Mouse (Mus musculus) neural tube, embryonic 13.5 days (tissue): ENCODE data around the gene Tab2. TPM values are rescaled to one million over a fixed set of nuclear protein-coding genes. Genes with fewer than 3 reads are reported as not detected.

Source experiments
- ATAC-seq: fragments of 200-750 bp; cut with Nextera tagmentation; 2 replicates; pipeline ENCODE4 v1.8.0; 2017; ENCODE audit warnings: low read depth, mild to moderate bottlenecking, moderate TSS enrichment, moderate library complexity
- H3K27ac ChIP-seq: fragments of 300-500 bp; sonication (generic); replicated peaks from 2 replicates; pipeline ENCODE4 v1.5.1; 2015; ENCODE audit warnings: moderate library complexity, mild to moderate bottlenecking, inconsistent platforms
- H3K27me3 ChIP-seq: fragments of 300-500 bp; sonication (generic); 2 replicates; pipeline ENCODE4 v1.6.1; 2015; ENCODE audit warnings: mild to moderate bottlenecking, inconsistent platforms
- H3K36me3 ChIP-seq: fragments of 300-500 bp; sonication (generic); 2 replicates; pipeline ENCODE4 v1.6.1; 2015; ENCODE audit warnings: mild to moderate bottlenecking, inconsistent platforms
- H3K4me1 ChIP-seq: fragments of 300-500 bp; sonication (generic); replicated peaks from 2 replicates; pipeline ENCODE4 v1.6.1; 2015; ENCODE audit warnings: inconsistent platforms
- H3K4me2 ChIP-seq: fragments of 300-500 bp; sonication (generic); 2 replicates; pipeline ENCODE4 v1.6.1; 2015; ENCODE audit warnings: inconsistent platforms, mild to moderate bottlenecking, moderate library complexity
- H3K4me3 ChIP-seq: fragments of 300-500 bp; sonication (generic); 2 replicates; pipeline ENCODE4 v1.5.1; 2015; ENCODE audit warnings: mild to moderate bottlenecking, inconsistent platforms
- H3K9ac ChIP-seq: fragments of 300-500 bp; sonication (generic); 2 replicates; pipeline ENCODE4 v1.6.1; 2015; ENCODE audit warnings: moderate library complexity, mild to moderate bottlenecking, inconsistent platforms
- H3K9me3 ChIP-seq: fragments of 300-500 bp; sonication (generic); 2 replicates; pipeline ENCODE4 v1.6.1; 2016; ENCODE audit warnings: inconsistent platforms
- WGBS: fragments of 180-500 bp; shearing (Covaris S2); methylation state at CpG from one replicate; pipeline ENCODE4 v1.1.7; 2015; 5-methylcytosine and 5-hydroxymethylcytosine counted together
- polyA plus RNA-seq: library from polyadenylated mRNA; unstranded; fragments of >200 nt; fragmentation: Nextera tagmentation; extraction: Ambion mirVana; gene quantifications from 2 replicates; pipeline ENCODE4 v1.2.1, GENCODE M21; 2015

Tab2 gene
- 14.3 and 15.6 TPM in 2 replicates for polyA plus RNA-seq

DNA sequence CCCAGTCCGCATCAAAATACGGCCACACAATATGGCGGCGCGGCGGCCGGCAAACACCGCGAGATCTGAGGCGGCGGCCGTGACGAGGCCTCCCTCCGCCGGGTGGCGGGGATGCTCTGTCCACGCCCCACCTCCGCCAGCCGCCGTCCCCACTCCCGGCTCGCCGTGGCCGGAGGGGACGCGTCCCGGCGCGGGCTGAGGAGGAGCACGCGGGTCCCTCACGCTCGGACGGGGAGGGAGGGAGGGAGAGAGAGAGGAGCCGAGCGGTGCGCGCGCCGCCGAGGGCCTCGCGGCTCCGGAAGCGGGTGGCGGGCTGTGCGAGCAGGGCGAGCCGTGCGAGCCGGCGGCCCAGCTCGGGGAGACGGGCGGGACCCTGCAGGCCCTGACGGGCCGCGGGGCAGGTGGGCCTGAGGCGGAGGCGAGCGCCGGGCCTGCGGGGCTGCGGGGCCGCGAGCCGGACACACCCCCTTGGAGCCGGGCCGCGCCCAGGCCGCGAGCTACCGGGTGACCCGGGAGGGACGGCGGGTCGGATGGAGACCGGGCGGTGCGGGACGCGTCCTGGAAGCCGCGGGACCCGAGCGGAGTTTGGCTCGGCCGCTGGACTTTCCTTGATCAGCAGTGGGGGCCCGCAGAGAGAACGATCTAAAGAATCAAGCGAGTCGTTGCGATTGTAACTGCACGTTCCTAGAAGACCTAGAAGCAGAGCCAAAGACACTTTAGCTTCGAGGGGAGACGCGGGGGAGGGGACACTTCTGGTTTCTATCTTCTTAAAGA, at the start of gene Tab2:
Gene Tab2 (minus strand): TSS at position 3 of the 774 bp plus-strand sequence.
- no peaks in the 10 kb centered on the region for H3K27me3 ChIP-seq
- H3K27ac ChIP-seq, result peak within 1 kb of the TSS; percentile 100
- no peaks in the 10 kb centered on the region for H3K36me3 ChIP-seq
- no peaks in the 10 kb centered on the region for H3K9me3 ChIP-seq
- H3K4me2 ChIP-seq, result peak within 1 kb of the TSS; percentile 78
- H3K9ac ChIP-seq, result peak within 1 kb of the TSS; percentile 99
- ATAC-seq, result peak; percentile 98
- peaks cover 24% of the 10 kb centered on the region for H3K4me1 ChIP-seq
- WGBS, result under 1% methylated on average over 62 of the region's 97 CpGs
- peak within 1 kb of the TSS; percentile 95 for H3K4me3 ChIP-seq

DNA sequence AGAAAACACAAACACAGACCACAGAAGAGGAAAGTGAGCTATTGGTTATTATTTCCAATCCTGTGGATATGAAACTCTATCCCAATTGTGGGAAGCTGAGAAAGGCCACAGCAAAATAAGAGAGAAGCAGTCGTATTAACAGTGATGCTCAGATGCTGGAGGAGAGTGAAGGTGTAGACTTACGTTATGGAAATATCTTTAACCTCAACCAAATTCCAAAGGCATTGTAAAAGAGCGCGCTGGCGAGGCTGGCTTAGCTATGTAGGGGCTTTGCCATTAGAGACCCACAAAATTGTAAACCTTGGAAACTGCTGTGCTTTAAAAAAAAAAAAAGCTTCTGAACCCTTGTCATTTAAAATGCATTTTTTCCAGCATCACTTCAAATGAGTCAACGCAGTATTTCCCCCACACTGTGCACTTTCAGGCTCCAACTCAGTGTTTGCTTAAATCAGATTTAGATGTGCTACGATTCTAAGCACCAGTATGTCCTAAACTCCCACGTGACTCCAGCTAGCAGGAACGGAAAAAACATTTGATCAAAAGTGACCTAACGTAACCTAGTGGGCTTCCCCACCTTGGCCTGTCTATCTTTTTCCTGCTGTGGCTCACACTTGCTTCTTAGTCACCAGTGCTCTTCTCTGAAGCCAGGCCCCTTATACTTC, 36.4 kb upstream of the Tab2 start:
- no peak for ATAC-seq
- no peaks in the 10 kb centered on the region for H3K9me3 ChIP-seq
- no peaks in the 10 kb centered on the region for H3K27me3 ChIP-seq
- no peak overlapping the region for H3K4me2 ChIP-seq
- WGBS, result 83% methylated on average over 10 of the region's 10 CpGs
- no peaks in the 10 kb centered on the region for H3K36me3 ChIP-seq
- no peak overlapping the region for H3K9ac ChIP-seq
- H3K27ac ChIP-seq, result no peak overlapping the region
- H3K4me1 ChIP-seq, result no peaks in the 10 kb centered on the region
- H3K4me3 ChIP-seq, result no peak overlapping the region

DNA sequence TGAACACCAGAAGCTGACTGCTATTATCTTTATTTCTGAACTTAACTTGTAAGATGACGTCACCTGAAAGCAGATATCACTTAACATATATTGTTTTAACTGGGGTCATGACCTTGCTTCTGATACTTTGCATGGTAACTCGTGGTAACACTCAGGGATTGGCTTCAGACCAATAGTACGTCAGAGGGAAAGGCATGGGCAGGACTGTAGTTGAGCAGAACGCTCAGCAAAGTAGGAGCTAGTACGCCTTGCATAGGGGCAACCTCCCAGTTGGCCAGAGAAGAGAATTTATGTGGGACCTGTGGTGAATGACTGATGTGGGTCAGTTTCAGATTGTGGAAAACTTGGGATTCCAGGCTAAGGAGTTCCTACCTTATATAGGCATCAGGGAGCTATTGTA, 35.6 kb upstream of the Tab2 start:
- Histone ChIP-seq H3K4me2 (no peak overlapping the region), H3K9ac (no peak overlapping the region), H3K27ac (no peak overlapping the region), H3K9me3 (no peaks in the 10 kb centered on the region), H3K4me1 (no peaks in the 10 kb centered on the region), H3K27me3 (no peaks in the 10 kb centered on the region), H3K4me3 (no peak overlapping the region), H3K36me3 (no peaks in the 10 kb centered on the region)
- no peak for ATAC-seq
- WGBS, result 79% methylated on average over 5 of the region's 5 CpGs

DNA sequence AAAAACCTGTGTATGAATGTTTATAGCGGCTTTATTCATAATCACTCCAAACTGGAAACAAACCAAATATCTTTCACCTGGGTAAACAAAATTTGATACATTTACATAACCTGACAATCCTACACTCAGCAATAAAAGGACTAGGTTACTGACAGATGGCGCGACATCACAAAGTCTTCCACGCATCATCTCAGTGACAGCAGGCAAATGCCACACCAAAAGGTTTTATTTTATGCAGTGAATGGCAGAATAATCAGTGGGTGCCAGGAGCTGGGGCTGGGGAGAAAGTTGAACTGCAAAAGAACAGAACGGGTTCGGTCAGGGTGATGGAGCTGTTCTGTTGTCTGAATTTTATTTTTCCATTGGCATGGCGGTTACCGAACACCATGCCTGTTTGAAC, 31.5 kb upstream of the Tab2 start:
- Histone ChIP-seq H3K9me3 (no peaks in the 10 kb centered on the region), H3K4me3 (no peak overlapping the region), H3K27me3 (no peaks in the 10 kb centered on the region), H3K36me3 (no peaks in the 10 kb centered on the region), H3K4me2 (no peak overlapping the region), H3K4me1 (no peaks in the 10 kb centered on the region), H3K9ac (no peak overlapping the region), H3K27ac (no peak overlapping the region)
- 93% methylated on average over 8 of the region's 8 CpGs for WGBS
- no peak for ATAC-seq

DNA sequence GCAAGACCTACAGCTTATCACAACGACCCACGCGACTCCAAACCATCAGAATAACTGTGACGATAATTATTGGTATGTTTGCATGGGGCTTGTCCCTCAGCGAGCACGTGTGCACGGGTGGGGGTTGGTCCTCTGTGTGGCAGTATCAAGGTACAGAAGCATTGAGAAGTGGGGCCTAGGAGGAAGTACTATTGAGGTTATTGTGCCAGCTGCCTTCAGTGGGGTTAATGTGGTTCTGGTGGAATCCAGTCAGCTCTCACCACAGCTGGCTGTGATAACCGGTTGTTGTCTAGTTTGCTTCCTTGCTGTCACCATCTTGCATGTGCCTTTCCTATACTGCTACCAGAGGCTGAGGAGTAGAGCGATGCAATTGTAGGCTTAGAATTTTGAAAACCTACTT, 20.4 kb upstream of the Tab2 start:
- H3K36me3 ChIP-seq, result no peaks in the 10 kb centered on the region
- WGBS, result 98% methylated on average over 9 of the region's 9 CpGs
- H3K9ac ChIP-seq, result no peak overlapping the region
- ATAC-seq, result no peak
- no peaks in the 10 kb centered on the region for H3K4me1 ChIP-seq
- H3K27ac ChIP-seq, result no peak overlapping the region
- H3K9me3 ChIP-seq, result no peaks in the 10 kb centered on the region
- H3K4me3 ChIP-seq, result no peak overlapping the region
- no peak overlapping the region for H3K4me2 ChIP-seq
- no peaks in the 10 kb centered on the region for H3K27me3 ChIP-seq

DNA sequence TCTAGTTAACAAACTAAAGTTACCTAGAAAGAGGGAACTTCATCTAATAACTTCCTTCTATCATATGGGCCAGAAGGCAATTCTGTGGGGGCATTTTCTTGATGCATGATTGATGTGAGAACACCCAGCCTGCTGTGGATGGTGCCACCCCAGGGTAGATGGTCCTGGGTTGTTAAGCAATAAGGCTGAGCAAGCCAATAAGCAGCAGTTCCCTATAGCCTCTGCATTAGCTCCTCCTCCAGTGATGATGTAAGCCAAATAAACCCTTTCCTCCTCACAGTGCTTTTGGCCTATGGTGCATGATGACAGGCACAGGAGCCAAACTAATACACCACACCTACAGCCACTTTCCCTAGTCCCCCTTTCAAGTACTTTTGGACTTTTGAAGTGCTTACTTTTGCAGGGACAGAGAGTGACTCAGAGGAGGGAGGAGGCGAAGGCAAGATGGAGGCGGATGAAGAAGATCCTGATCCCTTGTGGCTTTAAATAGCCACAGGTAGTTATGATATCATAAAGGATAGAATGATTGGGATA, 12.8 kb upstream of the Tab2 start:
- Histone ChIP-seq H3K9ac (no peak overlapping the region), H3K36me3 (no peaks in the 10 kb centered on the region)
- ATAC-seq, result no peak

DNA sequence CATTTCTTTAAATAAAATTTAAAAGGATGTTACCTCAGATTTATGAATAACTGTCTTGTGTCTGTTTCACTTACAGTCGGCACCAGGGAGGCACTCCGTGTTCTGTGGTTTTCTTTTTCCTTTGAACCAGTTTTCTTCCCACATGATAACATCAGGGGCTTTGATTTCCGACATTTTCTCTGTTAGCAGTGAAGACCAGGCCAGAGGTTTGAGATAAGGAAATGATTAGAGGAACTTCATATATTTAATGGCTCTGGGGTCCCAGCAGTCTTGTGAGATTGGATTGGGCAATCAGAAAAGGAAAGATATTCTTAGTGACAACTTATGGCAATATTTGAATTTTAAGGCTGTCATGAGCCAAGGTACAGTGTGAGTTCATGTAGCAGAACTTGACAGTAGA, 11.1 kb upstream of the Tab2 start:
- WGBS, result 87% methylated on average over 3 of the region's 3 CpGs
- H3K9ac ChIP-seq, result no peak overlapping the region
- H3K4me1 ChIP-seq, result no peaks in the 10 kb centered on the region
- no peak for ATAC-seq
- H3K4me2 ChIP-seq, result no peak overlapping the region
- H3K4me3 ChIP-seq, result no peak overlapping the region
- H3K36me3 ChIP-seq, result no peaks in the 10 kb centered on the region
- H3K9me3 ChIP-seq, result no peaks in the 10 kb centered on the region
- H3K27ac ChIP-seq, result no peak overlapping the region
- no peaks in the 10 kb centered on the region for H3K27me3 ChIP-seq

More for the DNA sequence above, 12.8 kb upstream of the Tab2 start:
- Histone ChIP-seq H3K4me3 (no peak overlapping the region), H3K9me3 (no peaks in the 10 kb centered on the region), H3K27me3 (no peaks in the 10 kb centered on the region), H3K27ac (no peak overlapping the region), H3K4me1 (no peaks in the 10 kb centered on the region), H3K4me2 (no peak overlapping the region)
- 99% methylated on average over 2 of the region's 2 CpGs for WGBS

DNA sequence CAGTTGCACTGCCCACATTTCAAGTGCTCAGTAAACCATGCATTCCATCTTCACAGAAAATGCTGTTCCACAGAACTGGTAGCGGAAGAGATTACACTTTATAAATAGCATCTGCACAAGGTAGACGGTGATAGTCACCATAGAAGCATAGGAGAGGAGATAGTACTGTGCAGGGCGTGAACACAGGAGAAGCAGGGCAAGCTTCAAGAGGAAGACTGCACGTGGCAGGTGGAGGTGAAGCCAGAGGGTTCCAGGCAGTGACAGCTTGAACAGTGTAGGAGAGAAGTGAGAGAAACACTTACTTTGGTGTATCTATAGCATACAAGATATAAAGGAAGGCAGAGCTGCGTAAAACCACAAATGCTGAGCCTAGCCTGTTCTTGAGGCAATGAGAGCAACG, 3.0 kb upstream of the Tab2 start:
- no peak overlapping the region for H3K9ac ChIP-seq
- H3K4me2 ChIP-seq, result no peak overlapping the region
- H3K4me1 ChIP-seq, result peaks cover 8% of the 10 kb centered on the region
- WGBS, result 79% methylated on average over 6 of the region's 6 CpGs
- H3K27me3 ChIP-seq, result no peaks in the 10 kb centered on the region
- no peak overlapping the region for H3K27ac ChIP-seq
- H3K9me3 ChIP-seq, result no peaks in the 10 kb centered on the region
- ATAC-seq, result no peak
- H3K36me3 ChIP-seq, result no peaks in the 10 kb centered on the region
- no peak overlapping the region for H3K4me3 ChIP-seq

DNA sequence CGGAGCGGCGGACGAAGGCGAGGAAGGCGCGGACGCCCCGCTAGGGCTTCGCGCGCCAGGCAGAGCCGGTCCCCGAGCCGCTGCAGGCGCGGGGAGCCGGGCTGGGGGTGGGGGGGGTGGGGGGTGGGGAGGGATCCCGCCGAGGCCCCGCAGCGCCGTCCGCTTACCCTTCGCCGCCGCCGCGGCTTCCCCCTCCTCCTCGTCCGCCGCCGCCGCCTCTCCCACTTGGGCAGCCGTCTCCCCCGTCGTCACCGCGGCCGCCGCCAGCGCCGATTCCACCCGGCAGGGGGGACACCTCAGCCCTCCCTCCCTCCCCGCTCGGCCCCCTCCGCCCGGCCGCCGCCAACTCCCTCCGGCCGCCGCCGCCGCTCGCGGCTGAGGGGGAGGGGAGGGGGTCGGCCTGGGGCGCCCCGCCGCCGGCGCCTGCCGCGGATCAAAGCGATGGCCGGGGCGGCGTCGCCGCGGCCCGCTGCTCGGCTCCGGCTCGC, 352 bp downstream of the Tab2 start:
- peak overlapping the region; percentile 99 for H3K9ac ChIP-seq
- H3K9me3 ChIP-seq, result no peaks in the 10 kb centered on the region
- peak overlapping the region; percentile 100 for H3K27ac ChIP-seq
- H3K36me3 ChIP-seq, result no peaks in the 10 kb centered on the region
- H3K4me2 ChIP-seq, result peak overlapping the region; percentile 78
- peak; percentile 54 for ATAC-seq
- WGBS, result 0% methylated on average over 9 of the region's 76 CpGs
- H3K4me3 ChIP-seq, result peak overlapping the region; percentile 95
- no peaks in the 10 kb centered on the region for H3K27me3 ChIP-seq
- peaks cover 29% of the 10 kb centered on the region for H3K4me1 ChIP-seq

DNA sequence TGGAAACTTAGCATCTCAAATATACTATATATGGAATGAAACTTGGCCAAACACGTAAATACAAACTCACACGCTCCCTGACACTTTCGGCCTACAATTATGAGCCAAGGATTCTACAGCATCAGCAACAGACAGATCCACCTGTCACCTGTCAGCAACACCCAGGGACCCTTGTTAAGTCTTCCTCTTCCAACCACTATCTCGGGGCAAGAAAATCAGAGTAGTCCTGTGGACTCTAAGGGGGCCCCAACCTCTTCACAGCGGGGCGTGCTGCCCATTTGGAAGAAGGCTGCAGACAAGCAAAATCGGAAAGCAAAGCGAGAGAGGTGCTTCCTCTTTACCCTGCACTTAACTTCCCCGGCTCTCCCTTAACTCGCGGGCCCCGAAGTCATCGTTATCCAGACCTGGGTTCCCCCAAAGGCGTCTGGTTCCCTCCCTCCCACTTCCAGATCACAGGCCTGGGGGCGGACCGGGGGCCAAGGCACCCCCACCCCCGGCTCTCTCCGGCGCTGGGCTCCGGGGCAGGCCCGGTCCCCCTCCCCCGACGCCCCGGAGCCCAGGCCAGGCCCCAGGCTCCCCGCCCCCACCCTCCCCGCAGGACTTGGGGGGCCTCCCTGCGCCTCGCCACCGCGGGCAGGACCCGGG, 919 bp downstream of the Tab2 start:
- no peak; the same call in none of the 2 replicates for ATAC-seq
- Histone ChIP-seq H3K27me3 (no peaks in the 10 kb centered on the region), H3K9me3 (no peaks in the 10 kb centered on the region), H3K27ac (peak overlapping the region; percentile 100), H3K4me1 (peaks cover 33% of the 10 kb centered on the region), H3K4me2 (peak overlapping the region; percentile 78), H3K4me3 (peak overlapping the region; percentile 95), H3K36me3 (no peaks in the 10 kb centered on the region), H3K9ac (peak overlapping the region; percentile 99)
- WGBS, result under 1% methylated on average over 23 of the region's 31 CpGs

DNA sequence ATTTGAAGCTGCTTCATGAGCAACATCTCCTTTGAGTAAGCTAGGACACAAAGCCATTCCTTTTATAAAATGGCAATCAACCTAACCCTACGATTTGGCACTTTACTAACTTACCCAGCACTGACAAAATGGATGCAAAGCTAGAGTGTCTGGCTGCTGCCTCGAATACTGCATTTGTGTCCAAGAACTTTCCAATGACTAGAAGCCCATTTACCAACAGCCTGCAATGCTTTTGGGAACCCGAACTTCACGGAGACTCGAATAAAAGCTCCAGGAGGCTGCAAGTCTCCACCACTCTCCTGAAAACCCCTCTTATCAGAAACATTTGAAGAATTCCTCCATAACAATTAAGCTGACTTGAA, 1.4 kb downstream of the Tab2 start:
- peak overlapping the region; percentile 100 for H3K27ac ChIP-seq
- WGBS, result under 1% methylated on average over 5 of the region's 5 CpGs
- no peaks in the 10 kb centered on the region for H3K27me3 ChIP-seq
- H3K9me3 ChIP-seq, result no peaks in the 10 kb centered on the region
- peaks cover 35% of the 10 kb centered on the region for H3K4me1 ChIP-seq
- H3K36me3 ChIP-seq, result no peaks in the 10 kb centered on the region
- H3K4me2 ChIP-seq, result peak overlapping the region; percentile 78
- peak overlapping the region; percentile 99 for H3K9ac ChIP-seq
- no peak for ATAC-seq
- H3K4me3 ChIP-seq, result peak overlapping the region; percentile 95

DNA sequence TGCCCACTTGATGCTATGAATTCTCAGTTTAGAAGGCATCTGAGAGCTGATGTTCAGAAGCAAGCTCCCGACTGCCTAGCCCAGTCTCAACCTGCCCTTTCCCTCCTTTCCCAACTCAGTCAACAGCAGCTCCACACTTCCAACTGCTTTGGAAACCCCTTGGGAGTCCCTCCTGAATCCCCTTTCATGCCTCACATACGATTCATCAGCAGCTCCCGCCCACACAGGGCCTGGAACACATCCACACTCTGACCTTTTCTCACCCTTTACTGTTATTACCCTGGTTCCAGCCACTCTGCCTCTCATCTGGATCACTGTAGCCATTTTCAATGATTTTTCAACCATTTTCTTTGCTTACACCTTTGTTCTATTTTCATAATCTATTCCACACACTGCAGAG, 13.0 kb downstream of the Tab2 start:
- ATAC-seq, result no peak

More for the DNA sequence above, 13.0 kb downstream of the Tab2 start:
- no peak overlapping the region for H3K27ac ChIP-seq
- H3K4me3 ChIP-seq, result no peak overlapping the region
- peaks cover 8% of the 10 kb centered on the region for H3K4me1 ChIP-seq
- no peaks in the 10 kb centered on the region for H3K9me3 ChIP-seq
- H3K9ac ChIP-seq, result no peak overlapping the region
- peaks cover 4% of the 10 kb centered on the region; the same call in 1 of the 2 replicates for H3K36me3 ChIP-seq
- H3K4me2 ChIP-seq, result no peak overlapping the region
- WGBS, result 43% methylated on average over 3 of the region's 3 CpGs
- no peaks in the 10 kb centered on the region for H3K27me3 ChIP-seq
